Mouse (Mus musculus): Measurements from ENCODE around the gene Alg9.

Gene Alg9

DNA sequence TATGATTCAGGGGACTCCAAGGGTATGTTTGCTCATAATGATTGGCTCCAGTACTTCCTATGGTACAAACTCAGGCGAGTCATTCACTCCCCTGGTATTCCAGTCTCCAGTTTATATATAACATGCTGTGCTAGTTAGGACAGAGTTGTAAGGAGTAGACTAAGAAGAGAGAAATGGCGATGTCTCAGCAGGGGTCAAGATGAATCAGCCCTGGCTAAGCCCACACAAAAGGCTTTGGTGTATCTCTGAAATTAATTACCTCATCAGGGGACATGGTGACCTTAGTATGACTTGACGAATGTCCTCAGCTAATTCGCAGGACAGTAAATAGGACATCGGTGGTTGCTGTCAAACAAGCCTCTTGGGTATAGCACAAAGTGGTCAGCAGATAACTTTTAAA, 18.1 kb upstream of the Alg9 start:
- DNase-seq (ENCODE audit: low spot score in 2 of 2) = no peak

DNA sequence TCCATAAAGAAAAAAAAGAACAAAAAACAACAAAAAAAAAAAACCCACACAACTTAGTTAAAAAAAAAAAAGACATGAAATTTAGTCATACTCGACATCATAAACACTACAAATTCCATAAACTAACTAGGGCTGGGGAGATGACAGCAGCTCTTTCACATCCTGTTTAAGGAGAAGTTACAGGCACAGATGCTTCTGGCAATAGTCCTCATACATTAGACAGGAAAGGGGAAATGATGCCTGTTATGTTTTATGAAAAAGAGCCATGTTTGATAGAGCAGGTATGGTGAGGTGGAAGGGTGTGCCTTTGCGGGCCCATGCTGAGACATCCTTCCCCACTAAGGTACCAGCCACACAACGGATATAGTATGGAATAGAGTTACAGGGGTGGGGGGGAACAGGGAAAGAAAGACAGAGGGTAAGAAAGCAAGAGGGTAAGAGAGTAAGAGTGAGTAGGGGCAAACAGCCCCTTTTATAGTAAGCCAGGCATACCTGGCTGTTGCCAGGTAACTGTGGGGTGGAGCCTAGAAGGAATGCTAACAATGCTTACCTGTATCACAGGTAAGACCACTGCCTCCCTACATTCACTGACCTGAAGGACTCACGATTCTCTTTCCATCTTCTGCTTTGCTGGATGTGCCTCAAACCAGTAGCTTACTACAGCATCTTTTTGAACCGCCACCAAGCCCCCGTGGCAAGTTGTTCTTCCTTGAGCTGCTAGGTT, 13.1 kb upstream of the Alg9 start:
- no peak for DNase-seq (ENCODE audit: low spot score in 2 of 2)

GRCm38 (mm10) chr9:50763331-50763730, 11.5 kb upstream of the Alg9 start:
- no peak for DNase-seq (ENCODE audit: low spot score in 2 of 2)

GRCm38 (mm10) chr9:50767531-50768106, 7.2 kb upstream of the Alg9 start:
- DNase-seq (ENCODE audit: low spot score in 2 of 2) = no peak

DNA sequence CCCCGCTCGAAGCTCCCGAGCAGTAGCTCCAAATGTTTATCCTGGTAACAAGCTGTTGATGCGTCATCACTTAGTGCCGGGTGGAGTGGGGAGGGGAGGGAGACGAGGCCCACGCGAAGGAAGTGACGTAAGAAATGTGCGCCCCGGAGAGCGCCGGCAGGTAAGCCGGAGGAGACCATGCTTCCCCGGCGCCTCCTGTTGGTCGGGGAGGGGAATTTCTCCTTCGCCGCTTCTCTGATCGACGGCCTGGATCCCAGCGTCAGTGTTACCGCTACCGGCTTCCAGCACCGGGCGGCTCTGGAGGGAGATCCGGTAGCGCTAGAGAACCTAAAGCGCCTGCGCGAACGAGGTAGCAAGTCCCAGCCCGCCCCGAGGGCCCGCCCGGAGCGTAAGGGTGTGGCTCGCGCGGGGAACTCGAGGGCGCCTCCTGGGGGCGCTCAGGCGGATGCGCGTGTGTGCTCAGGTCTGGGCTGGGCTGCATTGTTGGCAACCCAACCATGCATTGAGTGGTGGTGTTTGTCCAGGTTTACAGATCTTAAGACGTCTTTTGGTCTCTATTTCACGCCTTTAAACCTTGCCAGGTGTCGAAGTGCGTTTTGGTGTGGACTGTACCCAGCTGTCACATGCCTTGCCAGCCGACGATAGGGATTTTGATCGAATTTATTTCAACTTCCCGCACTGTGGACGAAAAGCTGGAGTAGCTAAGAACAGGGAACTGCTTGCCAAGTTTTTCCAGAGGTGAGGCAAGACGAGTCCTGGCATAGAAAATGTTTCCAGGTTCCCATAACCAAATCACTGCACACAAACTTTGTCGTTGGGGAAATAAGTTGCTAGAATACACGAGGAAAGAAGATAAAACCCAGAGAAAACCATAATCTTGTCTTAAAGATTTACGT, 6.5 kb upstream of the Alg9 start, which contains the start of gene Fdxacb1:
TSS of gene Fdxacb1 (plus strand) at position 130 of the 896 bp plus-strand sequence.
- DNase-seq (ENCODE audit: low spot score in 2 of 2) = peak; percentile 96 to 97

DNA sequence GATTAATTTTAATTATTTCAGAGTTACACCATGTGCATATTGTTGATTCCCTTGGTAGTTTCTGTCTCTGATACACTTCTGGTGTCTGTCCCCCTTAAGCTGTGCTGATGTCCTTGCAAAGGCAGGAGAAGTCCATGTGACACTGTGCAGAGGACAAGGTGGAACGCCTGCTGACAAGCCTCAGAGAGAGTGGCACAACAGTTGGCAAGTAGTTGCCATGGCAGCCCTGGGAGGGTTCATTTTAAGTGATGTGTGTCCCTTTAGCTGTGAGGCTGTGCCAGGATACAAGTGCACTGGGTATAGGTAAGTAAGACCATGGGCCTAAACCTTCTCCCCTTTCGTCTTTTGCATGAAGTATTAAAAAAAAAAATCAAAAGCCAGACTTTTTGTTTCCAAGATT, 4.8 kb upstream of the Alg9 start:
- DNase-seq (ENCODE audit: low spot score in 2 of 2) = no peak

DNA sequence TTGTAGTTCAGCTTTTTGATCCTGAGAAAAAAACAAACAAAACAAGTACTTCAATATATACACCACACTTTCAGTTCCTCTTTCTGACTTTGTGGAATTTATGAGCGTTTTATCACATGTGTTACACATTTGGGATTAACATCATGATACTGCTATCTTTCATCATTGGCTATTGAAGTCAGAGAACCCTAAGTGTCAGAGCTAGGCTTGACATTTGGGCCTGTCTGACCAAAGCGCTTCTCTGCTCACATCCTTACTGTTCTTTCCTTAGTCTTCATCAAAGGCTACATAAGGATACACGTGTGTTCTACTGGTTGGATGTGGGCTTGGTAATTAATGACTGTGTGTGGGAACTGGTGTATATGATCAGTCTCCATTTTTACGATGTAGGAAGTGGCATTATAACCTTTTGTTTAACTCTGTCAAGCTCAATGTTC, 775 bp upstream of the Alg9 start:
- DNase-seq (ENCODE audit: low spot score in 2 of 2) = no peak

GRCm38 (mm10) chr9:50775662-50776126, 875 bp downstream of the Alg9 start:
- DNase-seq (ENCODE audit: low spot score in 2 of 2) = no peak

- no peak for DNase-seq (ENCODE audit: low spot score in 2 of 2)
These were observed 1.4 kb downstream of the Alg9 start for GRCm38 (mm10) chr9:50776162-50776760.

DNA sequence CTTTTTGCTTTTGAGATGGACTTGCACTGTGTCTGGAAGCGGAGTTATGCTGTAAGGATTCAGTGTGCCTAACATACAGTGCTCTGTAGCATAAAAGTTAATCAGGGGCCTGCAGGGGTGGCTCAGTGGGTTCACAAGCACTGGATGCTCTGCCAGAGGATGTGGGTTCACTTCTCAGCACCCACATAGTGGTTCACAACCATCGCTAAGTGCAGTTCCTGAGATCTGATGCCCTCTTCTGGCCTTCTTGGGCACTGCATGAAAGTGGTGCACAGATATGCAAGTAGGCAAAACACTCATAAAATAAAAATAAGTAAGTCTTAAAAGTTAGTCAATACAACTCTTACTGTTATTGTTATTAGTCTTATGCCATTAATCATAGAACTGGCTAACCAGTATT, 7.3 kb downstream of the Alg9 start:
- DNase-seq (ENCODE audit: low spot score in 2 of 2) = no peak

- DNase-seq (ENCODE audit: low spot score in 2 of 2) = no peak
These were observed 20.4 kb downstream of the Alg9 start for GRCm38 (mm10) chr9:50795266-50795665.

- no peak for DNase-seq (ENCODE audit: low spot score in 2 of 2)
These were observed 22.0 kb downstream of the Alg9 start for GRCm38 (mm10) chr9:50796776-50797175.

DNA sequence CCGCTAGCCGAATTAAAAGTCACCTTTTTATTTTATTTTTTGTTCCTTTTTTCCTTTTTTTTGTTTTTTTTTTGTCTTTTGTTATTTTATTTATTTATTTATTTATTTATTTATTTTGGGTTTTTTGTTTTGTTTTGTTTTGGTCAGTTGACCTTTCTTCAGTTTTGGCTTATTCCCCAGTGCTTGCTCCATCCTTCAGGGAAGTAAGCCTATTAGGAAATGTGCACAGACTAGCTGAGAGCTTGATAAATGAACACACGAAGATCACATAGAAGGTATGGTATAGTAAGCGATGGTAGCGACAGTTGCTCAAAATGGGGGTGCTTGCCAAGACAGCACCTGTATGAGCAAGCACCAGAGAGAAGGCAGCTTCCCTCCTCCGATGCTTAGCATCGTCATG, 22.8 kb downstream of the Alg9 start:
- DNase-seq (ENCODE audit: low spot score in 2 of 2) = no peak

DNA sequence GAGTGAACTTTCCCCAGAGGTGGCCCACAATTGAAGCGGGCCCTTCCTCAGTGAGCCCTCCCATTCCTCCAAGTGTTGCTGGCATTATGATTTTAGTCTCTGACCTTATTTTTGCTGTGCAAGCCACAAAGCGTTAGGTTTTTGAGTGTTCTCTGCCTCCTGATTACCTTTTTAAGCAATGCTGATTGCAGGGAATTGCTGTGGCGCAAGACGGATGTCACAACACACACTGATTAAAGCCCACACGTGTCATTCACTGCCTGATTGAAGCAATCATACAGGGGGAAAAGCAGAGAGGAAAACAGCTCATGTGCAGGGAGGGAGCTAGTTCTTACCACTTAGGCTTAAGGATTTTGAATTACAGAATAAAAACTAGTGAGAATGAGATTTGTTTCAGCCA, 23.5 kb downstream of the Alg9 start:
- DNase-seq (ENCODE audit: low spot score in 2 of 2) = no peak

GRCm38 (mm10) chr9:50800985-50801384, 26.2 kb downstream of the Alg9 start:
- no peak for DNase-seq (ENCODE audit: low spot score in 2 of 2)

GRCm38 (mm10) chr9:50803055-50803671, 28.3 kb downstream of the Alg9 start:
- no peak for DNase-seq (ENCODE audit: low spot score in 2 of 2)

- no peak for DNase-seq (ENCODE audit: low spot score in 2 of 2)
These were observed 33.7 kb downstream of the Alg9 start for GRCm38 (mm10) chr9:50808471-50808870.

GRCm38 (mm10) chr9:50809146-50809545, 34.3 kb downstream of the Alg9 start:
- no peak for DNase-seq (ENCODE audit: low spot score in 2 of 2)

GRCm38 (mm10) chr9:50811187-50811586, 36.4 kb downstream of the Alg9 start:
- no peak for DNase-seq (ENCODE audit: low spot score in 2 of 2)

- no peak for DNase-seq (ENCODE audit: low spot score in 2 of 2)
These were observed 36.9 kb downstream of the Alg9 start for GRCm38 (mm10) chr9:50811746-50812145.

GRCm38 (mm10) chr9:50813796-50814195, 39.0 kb downstream of the Alg9 start:
- DNase-seq (ENCODE audit: low spot score in 2 of 2) = no peak

DNA sequence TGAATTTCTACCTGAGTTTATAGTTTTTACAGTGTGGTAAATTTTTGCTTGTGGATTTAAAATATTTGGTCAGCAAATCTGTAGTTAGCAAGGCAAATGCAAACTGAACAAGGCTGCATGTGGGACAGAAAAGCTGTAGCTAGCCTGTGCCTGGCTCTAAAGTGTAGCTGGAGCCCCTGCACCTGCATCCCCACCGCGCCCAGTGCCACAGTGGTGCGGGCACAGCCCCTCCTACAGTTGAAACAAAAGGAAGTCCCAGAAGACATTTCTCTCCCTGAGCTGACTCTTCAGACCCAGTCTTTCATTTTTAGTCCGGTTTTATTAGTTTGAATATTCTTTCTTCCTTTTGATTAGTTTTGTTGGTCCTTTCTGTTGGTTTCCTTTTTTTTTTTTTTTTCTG, 40.8 kb downstream of the Alg9 start:
- no peak for DNase-seq (ENCODE audit: low spot score in 2 of 2)

Data from urinary bladder, postnatal 4 days (tissue).